Mouse (Mus musculus) fibroblast of lung, adult 2 months (primary cell): Measurements from ENCODE around the gene Sh3gl1.
"Not testable (repeated sequence)": the region's sequence is repeated elsewhere in the genome, so short reads cannot be mapped to it uniquely, and the experiment has no call there.

Experiments
- DNase-seq: peaks from one replicate; pipeline ENCODE4 v3.0.0-alpha.2; 2011; ENCODE audit warnings: low read depth

Sh3gl1 gene

GRCm38 (mm10) chr17:56036176-56036900, at the start of gene Sh3gl1:
Gene Sh3gl1, minus strand, starts transcription at chr17:56036635.
- peak; percentile 96 for DNase-seq

- peak; percentile 61 for DNase-seq
Measured at GRCm38 (mm10) chr17:56080781-56081585, 44.5 kb upstream of the Sh3gl1 start.

- no peak for DNase-seq
Measured at GRCm38 (mm10) chr17:56079921-56080320, 43.5 kb upstream of the Sh3gl1 start.

DNA sequence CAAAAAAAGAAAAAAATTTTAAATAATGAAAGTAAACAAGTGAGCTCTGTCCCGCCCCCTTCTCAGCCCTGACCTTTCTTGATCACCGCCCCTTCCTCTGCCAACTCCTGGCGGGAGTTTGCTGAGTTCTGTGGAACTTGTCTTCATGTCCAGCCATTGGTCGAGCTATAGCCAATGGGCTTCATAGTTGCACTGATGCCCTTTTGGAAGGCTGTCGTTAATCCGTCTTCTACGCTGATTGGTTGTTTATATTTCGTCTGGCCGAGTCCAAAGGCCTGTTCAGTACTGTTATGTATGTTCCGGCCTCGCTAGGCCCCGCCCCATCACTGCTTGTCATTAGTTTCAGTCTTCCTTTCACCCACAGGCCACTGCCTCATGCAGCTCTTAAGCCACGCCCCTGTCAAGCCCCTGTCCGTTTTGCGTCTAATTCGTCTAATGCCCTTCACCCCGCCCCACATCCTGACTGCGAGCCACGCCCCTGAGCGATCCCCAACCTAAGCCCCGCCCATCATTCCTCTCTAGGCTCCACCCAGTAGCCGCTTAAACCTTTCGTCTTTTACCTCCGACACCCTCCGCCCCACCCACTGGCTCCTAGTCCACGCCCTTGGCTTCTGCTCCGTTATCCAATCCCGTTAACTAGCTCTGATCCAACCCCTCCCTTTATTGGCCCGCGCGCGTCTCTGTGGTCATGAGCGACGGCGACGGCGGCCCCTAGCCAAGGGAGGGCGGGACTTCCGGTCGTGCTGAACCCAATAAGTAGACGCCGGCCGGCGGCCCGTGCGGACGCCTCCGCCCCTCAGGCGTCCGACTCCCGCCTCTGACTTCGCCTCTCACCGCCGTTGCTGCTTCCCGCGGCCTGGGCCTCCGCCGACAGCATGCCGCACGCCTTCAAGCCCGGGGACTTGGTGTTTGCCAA, 42.7 kb upstream of the Sh3gl1 start, which contains the start of gene Hdgfl2:
TSS of gene Hdgfl2 (plus strand) at position 755 of the 916 bp plus-strand sequence.
- DNase-seq: peak; percentile 100

DNA sequence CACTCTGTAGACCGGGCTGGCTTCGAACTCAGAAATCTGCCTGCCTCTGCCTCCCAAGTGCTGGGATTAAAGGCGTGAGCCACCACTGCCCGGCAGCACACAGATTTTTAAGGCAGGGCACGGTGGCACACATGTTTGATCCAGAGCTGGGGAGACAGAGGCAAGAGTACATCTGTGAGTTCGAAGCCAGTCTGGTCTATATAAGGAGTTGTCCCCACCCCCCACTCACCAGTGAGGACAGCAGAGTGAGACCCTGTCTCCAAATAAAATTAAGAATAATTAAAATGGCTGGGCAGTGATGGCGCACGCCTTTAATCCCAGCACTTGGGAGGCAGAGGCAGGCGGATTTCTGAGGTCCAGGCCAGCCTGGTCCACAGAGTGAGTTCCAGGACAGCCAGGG, 41.9 kb upstream of the Sh3gl1 start:
- not testable (repeated sequence) for DNase-seq

DNA sequence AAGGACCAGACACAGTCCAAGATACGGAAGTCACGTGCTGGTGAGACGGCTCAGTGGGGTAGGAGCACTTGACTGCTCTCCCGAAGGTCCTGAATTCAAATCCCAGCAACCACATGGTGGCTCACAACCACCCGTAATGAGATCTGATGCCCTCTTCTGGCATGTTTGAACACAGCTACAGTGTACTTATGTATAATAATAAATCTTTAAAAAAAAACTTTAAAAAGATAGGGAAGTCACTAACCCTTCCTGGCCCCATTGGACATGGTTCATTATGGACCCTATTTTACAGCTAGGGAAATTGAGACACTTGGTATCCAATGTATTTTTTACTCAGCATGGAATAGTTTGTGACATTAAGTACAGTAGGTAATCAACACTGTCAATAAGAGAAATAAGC, 41.1 kb upstream of the Sh3gl1 start:
- DNase-seq: no peak

DNA sequence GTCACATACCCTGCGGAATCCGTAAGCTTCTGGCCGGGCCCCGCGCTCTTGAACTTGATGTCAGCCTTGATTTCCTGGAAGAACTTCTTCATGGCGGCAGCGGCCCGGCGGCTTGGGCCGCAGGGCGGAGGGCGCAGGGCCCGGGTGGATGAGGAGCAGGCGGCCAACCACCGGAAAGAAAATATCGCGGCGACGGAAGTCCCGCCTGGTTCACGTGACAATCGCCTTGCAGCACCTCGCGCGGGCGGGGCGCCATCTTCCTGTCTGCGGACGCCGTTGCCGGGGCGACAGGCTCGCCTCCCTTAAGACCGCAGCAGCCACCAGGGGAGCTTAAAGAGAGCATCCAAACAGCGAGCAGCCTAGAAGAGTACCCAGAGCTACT, 38.4 kb upstream of the Sh3gl1 start, which contains the start of gene Ubxn6:
TSS of gene Ubxn6 (minus strand) at position 202 of the 382 bp plus-strand sequence.
- DNase-seq: peak; percentile 86

DNA sequence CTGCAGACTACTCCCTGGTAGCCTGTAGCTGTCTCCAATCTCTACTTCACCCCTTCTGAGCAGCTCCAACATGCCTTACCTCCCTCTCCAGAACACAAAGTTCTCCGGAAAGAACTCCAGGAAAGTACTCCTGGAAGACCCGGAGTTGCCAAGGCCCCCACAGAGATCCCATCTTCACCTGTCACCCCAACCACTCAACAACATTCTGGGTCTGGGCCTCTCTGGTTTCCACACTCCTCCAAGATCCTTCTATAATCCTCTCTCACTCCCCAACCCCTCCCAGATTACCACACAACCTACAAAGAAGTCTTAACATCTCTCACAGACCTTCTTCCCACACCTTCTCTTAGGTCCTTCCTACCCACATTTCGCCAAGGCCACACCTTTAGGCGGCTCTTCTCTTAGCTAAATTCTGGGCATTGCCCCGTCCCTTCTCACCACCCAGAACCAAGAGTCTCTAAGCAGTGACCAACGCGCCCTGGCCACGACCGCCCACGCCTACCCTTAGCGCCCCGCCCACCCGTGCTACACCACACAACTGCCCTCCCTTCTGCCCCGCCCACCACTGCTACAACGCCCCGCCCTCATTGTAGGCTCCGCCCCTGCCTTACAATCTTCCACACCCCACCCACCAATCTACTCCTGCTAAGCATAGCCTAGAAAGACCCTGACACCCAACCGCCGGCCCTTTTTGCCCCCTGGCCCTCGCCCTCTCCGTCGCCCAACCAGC, 37.8 kb upstream of the Sh3gl1 start:
- peak; percentile 76 for DNase-seq

- no peak for DNase-seq
Measured at GRCm38 (mm10) chr17:56072243-56072642, 35.8 kb upstream of the Sh3gl1 start.

DNA sequence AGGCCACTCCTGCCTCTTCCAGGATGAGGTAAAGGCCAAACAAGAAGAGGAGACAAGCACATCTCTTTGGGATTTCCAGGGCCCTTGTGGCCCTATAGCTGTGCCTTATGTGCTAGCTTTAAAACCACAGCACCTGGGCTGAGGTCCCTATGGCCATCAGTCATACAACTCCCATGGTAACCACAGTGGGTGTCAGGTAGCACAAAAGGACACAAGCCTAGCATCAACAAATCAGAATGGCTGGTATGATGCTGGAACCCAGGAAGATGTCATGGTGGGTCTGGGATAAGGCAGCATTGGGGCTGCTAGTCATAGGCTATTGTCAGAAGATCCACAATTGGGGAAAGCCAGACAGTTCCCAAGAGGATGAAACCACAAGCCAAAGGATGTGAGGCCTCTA, 34.7 kb upstream of the Sh3gl1 start:
- DNase-seq: no peak

DNA sequence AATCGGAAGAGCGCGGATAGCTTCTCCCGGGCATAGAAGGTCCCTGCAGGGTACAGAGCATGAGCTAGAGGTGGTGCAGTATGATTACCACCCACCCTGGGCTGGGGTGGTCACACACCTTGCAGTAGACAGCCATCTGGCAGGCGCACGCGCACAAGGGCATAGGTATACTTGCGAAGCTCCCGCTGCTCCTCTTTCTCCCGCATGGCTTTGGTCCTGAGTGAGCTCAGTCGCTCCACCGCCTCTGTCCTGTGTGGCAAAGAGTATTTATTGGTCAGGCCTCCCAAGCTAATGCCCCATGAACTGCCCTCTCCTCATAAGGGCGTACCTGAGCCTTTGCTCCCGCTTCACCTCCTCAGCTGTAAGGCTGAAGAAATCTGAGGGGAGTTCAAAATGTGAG, 32.6 kb upstream of the Sh3gl1 start:
- DNase-seq: no peak

DNA sequence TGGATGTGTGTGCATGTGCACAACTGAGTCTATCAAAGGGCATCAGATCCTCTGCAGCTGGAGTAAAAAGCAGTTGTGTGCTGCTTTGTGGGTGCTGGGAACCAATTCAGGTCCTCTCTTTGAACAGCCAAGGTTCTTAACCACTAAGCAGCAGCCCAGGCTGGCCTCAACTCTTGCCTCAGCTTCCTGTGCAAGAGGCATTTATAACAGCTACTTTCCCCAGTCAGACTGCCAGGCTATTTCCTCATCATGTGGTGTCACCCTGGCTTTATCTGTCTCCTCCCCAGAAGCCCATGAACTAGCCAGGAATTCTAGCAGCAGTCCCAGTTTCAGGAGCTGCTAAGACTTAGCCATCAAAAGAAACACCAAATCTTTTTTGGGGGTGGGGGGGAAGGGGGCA, 30.0 kb upstream of the Sh3gl1 start:
- DNase-seq: no peak

DNA sequence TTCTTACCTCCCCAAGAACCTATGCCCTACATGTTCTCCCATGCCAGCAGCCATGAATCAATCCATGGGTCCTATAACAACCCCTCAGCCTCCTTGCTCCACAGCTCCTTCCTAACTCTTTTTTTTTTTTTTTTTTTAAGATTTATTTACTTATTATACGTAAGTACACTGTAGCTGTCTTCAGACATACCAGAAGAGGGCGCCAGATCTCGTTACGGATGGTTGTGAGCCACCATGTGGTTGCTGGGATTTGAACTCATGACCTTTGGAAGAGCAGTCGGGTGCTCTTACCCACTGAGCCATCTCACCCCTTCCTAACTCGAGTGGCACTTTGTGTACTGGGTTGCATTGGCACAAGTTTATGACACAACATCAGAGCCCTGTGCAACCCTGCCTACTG, 29.3 kb upstream of the Sh3gl1 start:
- DNase-seq: not testable (repeated sequence)

DNA sequence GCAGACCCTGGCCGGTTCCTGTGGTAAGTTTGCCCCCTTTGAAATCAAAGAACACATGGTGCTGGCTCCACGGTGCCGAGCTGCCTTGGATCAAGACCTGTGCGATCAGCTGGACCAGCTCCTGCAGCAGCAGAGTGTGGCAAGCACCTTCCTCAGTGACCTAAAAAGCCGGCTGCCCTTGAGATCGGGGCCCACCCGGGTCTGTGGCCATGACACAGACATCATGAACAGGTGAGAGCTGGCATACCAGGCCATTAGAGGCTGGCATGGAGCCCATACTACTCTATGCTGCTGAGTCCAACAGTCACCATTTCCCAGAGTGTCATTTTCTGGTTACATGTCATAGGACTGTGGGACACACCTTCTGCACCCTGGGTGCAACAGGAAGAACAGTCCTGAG, 25.6 kb upstream of the Sh3gl1 start:
- DNase-seq: no peak

- DNase-seq: no peak
Measured at GRCm38 (mm10) chr17:56057381-56058120, 21.1 kb upstream of the Sh3gl1 start.

- no peak for DNase-seq
Measured at GRCm38 (mm10) chr17:56055945-56056678, 19.7 kb upstream of the Sh3gl1 start.

DNA sequence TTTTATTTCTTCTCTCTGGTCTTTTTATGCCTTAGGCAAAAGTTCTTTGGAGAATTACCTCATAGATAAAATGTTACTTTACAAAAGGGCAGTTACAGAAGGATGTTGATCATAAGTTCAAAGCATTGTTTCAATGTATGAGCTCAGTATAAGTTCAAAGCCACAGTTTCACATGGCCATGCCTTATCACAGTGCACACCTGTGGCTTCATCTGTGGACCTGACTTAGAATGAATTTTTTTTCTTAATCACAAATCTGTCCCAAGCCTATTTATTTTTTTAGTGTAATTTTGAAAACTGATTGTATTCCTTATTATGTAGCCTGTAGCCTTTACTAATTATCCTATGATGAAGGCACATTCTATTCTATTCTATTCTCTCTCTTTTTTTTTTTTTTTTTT, 18.5 kb upstream of the Sh3gl1 start:
- no peak for DNase-seq

DNA sequence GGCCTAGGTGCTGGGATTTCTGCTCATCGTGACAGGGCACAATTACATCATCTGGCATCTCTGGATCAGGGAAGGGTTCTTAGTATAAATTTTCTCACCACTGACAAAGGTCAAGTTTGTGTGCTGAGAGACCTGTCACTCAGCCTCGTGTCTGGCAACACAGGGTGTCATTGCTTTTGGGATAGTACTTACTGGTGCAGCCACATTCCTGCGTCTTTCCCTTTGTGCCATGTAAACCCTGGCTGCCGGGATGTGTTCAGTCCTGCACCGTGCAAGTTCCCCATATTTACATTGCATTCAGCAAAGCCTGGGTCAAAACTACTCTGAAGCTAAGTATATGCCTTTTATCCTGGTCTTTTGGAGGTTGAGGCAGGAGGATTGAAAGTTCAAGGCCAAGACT, 14.9 kb upstream of the Sh3gl1 start:
- no peak for DNase-seq

- no peak for DNase-seq
Measured at GRCm38 (mm10) chr17:56040857-56041163, 4.4 kb upstream of the Sh3gl1 start.
